Mouse (Mus musculus) heart, embryonic 11.5 days (tissue): Measurements from ENCODE around the gene Hadhb. TPM values are rescaled to one million over a fixed set of nuclear protein-coding genes. Genes with fewer than 3 reads are reported as not detected.
A peak's percentile ranks its signal among the peaks of the same experiment; 100 is the strongest.

Source experiments
- ATAC-seq: fragments of 200-750 bp; cut with Nextera tagmentation; replicated peaks from 2 replicates; pipeline ENCODE4 v1.8.0; 2017; ENCODE audit warnings: moderate library complexity; ENCODE audit not compliant: insufficient number of reproducible peaks, low FRiP score, low TSS enrichment
- H3K27ac ChIP-seq: fragments of 300-500 bp; sonication (generic); 2 replicates; pipeline ENCODE4 v1.5.1; 2014; ENCODE audit warnings: mild to moderate bottlenecking, low read depth, low read length
- H3K27me3 ChIP-seq: fragments of 300-500 bp; sonication (generic); 2 replicates; pipeline ENCODE4 v1.6.1; 2014; ENCODE audit warnings: mild to moderate bottlenecking, low read length, mixed read lengths; ENCODE audit not compliant: control insufficient read depth, insufficient read depth
- H3K36me3 ChIP-seq: fragments of 300-500 bp; sonication (generic); 2 replicates; pipeline ENCODE4 v1.6.1; 2014; ENCODE audit warnings: mild to moderate bottlenecking, low read length, moderate library complexity, mixed read lengths; ENCODE audit not compliant: control insufficient read depth, insufficient read depth
- H3K4me1 ChIP-seq: fragments of 300-500 bp; sonication (generic); 2 replicates; pipeline ENCODE4 v1.6.1; 2014; ENCODE audit warnings: low read length; ENCODE audit not compliant: control insufficient read depth, insufficient read depth
- H3K4me2 ChIP-seq: fragments of 300-500 bp; sonication (generic); 2 replicates; pipeline ENCODE4 v1.6.1; 2014; ENCODE audit warnings: mild to moderate bottlenecking, moderate library complexity
- H3K4me3 ChIP-seq: fragments of 300-500 bp; sonication (generic); 2 replicates; pipeline ENCODE4 v1.5.1; 2014; ENCODE audit warnings: low read depth, low read length
- H3K9ac ChIP-seq: fragments of 300-500 bp; sonication (generic); 2 replicates; pipeline ENCODE4 v1.6.1; 2014; ENCODE audit warnings: mild to moderate bottlenecking, low read depth, low read length, moderate library complexity
- H3K9me3 ChIP-seq: fragments of 300-500 bp; sonication (generic); replicated peaks from 2 replicates; pipeline ENCODE4 v1.6.1; 2016; ENCODE audit warnings: low read length; ENCODE audit not compliant: control insufficient read depth
- WGBS: fragments of 180-500 bp; shearing (Covaris S2); extraction: QIAGEN DNeasy Blood & Tissue Kit; methylation state at CpG from one replicate; pipeline ENCODE4 v1.1.7; 2014; ENCODE audit not compliant: insufficient replicate concordance; 5-methylcytosine and 5-hydroxymethylcytosine counted together
- polyA plus RNA-seq: library from polyadenylated mRNA; unstranded; fragments of >200 nt; fragmentation: Nextera tagmentation; extraction: Ambion mirVana; gene quantifications from 2 replicates; pipeline ENCODE4 v1.2.1, GENCODE M21; 2014

The Hadhb gene
- polyA plus RNA-seq, 1 experiment from 2014 or later, result 268 TPM

DNA sequence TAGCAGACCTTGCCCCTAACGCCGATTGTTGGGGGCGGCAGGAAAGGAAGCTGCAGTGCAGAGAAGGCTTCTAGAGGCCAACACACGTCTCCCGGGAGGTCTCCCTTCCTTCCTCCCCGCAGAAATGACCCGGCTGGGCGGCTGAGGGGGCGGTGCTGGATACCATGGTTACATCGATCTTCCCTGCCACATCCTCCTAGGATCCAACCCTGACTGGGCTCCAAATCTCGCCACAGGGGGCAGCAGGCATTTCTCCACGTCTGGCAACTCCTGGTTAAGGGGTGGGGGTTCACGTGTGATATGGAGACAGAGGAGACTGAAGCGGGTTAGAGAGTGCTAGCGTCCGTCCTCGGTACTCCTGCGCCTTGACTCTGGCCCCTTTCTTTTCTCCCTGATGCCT lies 43.9 kb upstream of the Hadhb start:
- Histone ChIP-seq H3K4me1 (peaks cover 12% of the 10 kb centered on the region), H3K27ac (no peak overlapping the region), H3K9ac (no peak overlapping the region), H3K9me3 (no peaks in the 10 kb centered on the region), H3K27me3 (peaks cover 88% of the 10 kb centered on the region), H3K4me2 (peak overlapping the region; percentile 53), H3K36me3 (no peaks in the 10 kb centered on the region), H3K4me3 (peak overlapping the region; percentile 23)
- 0 out of 2 replicates have a peak, but pooled peaks have one; percentile 7 for ATAC-seq
- WGBS, result 1% methylated on average over 18 of the region's 18 CpGs

DNA sequence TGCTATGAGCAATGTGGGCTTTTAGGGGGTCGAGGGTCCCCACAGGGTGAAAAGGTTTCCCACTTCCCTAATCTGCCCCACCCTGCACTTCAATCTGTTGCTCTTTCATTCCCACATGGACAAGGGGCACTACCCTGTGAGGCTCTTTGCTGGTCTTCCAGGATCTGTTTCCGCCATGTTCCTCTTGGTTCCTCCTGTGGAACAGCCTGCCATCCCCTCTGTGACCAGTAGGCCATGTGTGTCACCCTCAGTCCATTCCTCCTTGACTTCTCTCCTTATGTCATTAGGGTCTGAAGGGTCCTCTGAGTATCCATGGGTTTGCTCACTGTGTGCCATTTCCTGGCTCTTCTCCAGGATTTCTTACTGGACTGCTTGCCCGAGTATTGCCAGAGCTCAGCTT lies 43.3 kb upstream of the Hadhb start:
- no peak overlapping the region for H3K27ac ChIP-seq
- H3K4me3 ChIP-seq, result peak overlapping the region; percentile 23; the same call in 1 of the 2 replicates
- peaks cover 3% of the 10 kb centered on the region for H3K36me3 ChIP-seq
- no peak overlapping the region for H3K9ac ChIP-seq
- H3K9me3 ChIP-seq, result no peaks in the 10 kb centered on the region
- ATAC-seq, result no peak
- H3K27me3 ChIP-seq, result peaks cover 88% of the 10 kb centered on the region
- H3K4me1 ChIP-seq, result peaks cover 10% of the 10 kb centered on the region
- WGBS, result 66% methylated on average over 3 of the region's 3 CpGs
- H3K4me2 ChIP-seq, result peak overlapping the region; percentile 53; the same call in 1 of the 2 replicates

DNA sequence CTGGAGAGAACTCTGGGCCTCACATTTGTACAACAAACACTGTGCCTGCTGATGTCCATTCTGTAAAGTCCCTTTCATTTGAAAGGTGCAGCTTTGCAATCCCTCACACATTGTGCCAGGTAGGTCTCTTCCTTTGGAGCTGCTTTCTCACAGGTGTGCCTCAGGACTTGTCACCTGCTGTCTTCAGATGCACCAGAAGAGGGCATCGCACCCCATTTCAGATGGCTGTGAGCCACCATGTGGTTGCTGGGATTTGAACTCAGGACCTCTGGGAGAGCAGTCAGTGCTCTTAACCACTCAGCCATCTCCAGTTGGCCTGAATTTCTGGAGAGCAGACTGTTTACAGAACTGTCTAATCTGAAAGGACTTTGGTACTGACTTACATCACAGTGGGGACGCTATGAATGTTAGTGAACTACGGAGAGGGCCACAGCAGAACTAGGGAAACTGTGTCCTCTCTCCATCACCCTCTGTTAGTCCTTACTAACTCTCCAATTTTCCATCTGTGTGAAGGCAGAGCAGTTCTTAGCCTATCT lies 42.4 kb upstream of the Hadhb start:
- Histone ChIP-seq H3K9ac (no peak overlapping the region), H3K27me3 (peaks cover 80% of the 10 kb centered on the region), H3K4me3 (no peak overlapping the region), H3K4me2 (no peak overlapping the region), H3K9me3 (no peaks in the 10 kb centered on the region), H3K4me1 (peaks cover 10% of the 10 kb centered on the region), H3K27ac (no peak overlapping the region), H3K36me3 (peaks cover 5% of the 10 kb centered on the region)
- 79% methylated on average over 3 of the region's 3 CpGs for WGBS
- no peak for ATAC-seq

DNA sequence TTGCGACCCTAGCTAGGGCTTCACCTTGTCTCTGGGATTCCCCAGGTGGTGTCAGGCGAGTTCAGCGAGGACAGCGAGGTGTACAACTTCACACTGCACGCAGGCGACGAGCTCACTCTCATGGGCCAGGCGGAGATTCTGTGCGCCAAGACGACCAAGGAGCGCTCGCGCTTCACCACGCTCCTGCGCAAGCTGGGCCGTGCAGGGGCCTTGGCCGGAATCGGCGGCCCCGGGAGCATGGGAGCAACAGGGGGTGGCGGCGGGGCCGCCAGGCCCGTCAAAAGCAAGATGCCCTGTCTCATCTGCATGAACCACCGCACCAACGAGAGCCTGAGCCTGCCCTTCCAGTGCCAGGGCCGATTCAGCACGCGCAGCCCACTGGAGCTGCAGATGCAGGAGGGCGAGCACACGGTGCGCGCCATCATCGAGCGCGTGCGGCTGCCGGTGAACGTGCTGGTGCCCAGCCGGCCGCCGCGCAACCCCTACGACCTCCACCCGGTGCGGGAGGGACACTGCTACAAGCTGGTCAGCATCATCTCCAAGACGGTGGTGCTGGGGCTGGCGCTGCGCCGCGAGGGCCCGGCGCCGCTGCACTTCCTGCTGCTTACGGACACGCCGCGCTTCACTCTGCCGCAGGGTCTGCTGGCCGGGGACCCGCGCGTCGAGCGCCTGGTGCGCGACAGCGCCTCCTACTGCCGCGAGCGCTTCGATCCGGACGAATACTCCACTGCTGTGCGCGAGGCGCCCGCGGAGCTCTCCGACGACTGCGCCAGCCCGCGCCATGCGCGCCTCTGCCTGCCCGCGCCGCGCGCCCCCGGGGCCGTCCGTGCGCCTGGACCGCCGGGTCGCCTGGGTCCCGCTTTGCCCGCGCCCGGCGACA lies 40.9 kb upstream of the Hadhb start:
- no peak overlapping the region for H3K27ac ChIP-seq
- H3K4me1 ChIP-seq, result peaks cover 10% of the 10 kb centered on the region
- under 1% methylated on average over 103 of the region's 103 CpGs for WGBS
- H3K4me3 ChIP-seq, result peak overlapping the region; percentile 60
- peaks cover 66% of the 10 kb centered on the region for H3K27me3 ChIP-seq
- H3K4me2 ChIP-seq, result peak overlapping the region; percentile 98
- peak overlapping the region; percentile 72 for H3K9ac ChIP-seq
- ATAC-seq, result peak; percentile 40
- peaks cover 12% of the 10 kb centered on the region for H3K36me3 ChIP-seq
- no peaks in the 10 kb centered on the region for H3K9me3 ChIP-seq

DNA sequence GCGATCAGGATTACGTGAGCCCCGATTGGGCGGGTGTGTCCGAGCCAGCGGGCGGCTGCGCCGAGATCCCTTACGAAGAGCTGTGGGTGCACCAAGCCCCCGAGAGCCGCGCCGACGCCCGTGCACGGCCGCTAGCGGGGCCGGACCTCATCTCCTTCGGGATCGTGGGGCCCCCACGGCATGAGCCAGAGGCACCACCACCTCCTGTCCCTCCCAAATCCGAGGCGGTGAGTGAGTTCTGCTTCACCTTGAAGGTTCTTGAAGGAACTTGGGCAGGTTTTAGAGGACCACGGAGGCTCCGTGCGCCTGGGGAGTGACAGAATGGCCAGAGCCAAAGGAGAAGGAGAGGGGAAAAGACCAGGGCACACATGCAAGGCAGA lies 40.3 kb upstream of the Hadhb start:
- Histone ChIP-seq H3K4me3 (peak overlapping the region; percentile 60), H3K4me1 (peaks cover 10% of the 10 kb centered on the region), H3K9me3 (no peaks in the 10 kb centered on the region), H3K36me3 (peaks cover 18% of the 10 kb centered on the region), H3K27ac (no peak overlapping the region), H3K4me2 (peak overlapping the region; percentile 98), H3K9ac (peak overlapping the region; percentile 59; the same call in 1 of the 2 replicates), H3K27me3 (peaks cover 60% of the 10 kb centered on the region)
- ATAC-seq, result no peak; the same call in 1 of the 2 replicates
- WGBS, result under 1% methylated on average over 28 of the region's 28 CpGs

DNA sequence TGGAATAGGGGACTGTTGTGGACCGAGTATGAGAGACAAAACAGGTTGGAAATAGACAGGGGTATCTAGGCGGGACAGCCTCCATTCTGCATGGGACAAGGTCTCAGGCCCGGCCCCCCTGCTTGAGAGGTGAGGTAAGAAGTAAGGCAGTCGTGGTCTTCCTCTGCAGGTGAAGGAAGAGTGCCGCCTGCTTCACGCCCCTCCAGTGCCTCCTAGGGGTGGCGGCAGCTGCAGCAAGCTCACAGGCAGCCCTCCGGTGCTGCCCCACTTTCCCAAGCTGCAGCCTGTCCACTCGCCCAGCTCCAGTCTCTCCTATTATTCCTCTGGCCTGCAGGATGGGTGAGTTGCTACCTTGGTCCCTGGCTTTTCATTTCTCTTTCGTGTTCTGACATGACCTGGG lies 39.3 kb upstream of the Hadhb start:
- peaks cover 51% of the 10 kb centered on the region for H3K27me3 ChIP-seq
- ATAC-seq, result no peak
- no peaks in the 10 kb centered on the region for H3K9me3 ChIP-seq
- no peak overlapping the region for H3K4me3 ChIP-seq
- H3K4me2 ChIP-seq, result no peak overlapping the region
- H3K36me3 ChIP-seq, result peaks cover 23% of the 10 kb centered on the region
- H3K27ac ChIP-seq, result no peak overlapping the region
- H3K9ac ChIP-seq, result no peak overlapping the region
- WGBS, result 15% methylated on average over 10 of the region's 10 CpGs
- peaks cover 4% of the 10 kb centered on the region for H3K4me1 ChIP-seq

DNA sequence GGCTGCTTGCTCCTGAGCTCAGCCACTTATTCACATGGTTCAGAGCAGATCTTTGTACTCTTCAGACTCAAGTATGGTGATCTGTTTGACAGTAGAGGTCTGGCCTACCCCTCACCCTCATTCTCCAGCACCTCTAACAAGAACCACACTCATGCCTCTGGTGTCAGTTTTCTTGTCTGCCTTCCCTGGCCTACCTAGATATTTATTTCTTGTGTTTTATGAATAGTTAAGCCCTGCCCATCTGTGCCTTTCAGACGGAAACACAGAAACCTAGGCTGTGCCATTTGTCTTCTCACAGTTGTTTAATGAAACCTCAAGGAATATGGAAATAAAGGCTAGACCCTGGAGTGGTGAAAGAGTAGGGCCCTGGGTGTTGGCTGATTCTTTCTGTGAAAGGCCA lies 37.0 kb upstream of the Hadhb start:
- Histone ChIP-seq H3K36me3 (peaks cover 36% of the 10 kb centered on the region), H3K4me3 (no peak overlapping the region), H3K27ac (no peak overlapping the region), H3K4me2 (no peak overlapping the region), H3K27me3 (peaks cover 35% of the 10 kb centered on the region), H3K9me3 (no peaks in the 10 kb centered on the region), H3K4me1 (peaks cover 4% of the 10 kb centered on the region; the same call in 1 of the 2 replicates), H3K9ac (no peak overlapping the region)
- 93% methylated on average over 1 of the region's 1 CpGs for WGBS
- no peak for ATAC-seq

DNA sequence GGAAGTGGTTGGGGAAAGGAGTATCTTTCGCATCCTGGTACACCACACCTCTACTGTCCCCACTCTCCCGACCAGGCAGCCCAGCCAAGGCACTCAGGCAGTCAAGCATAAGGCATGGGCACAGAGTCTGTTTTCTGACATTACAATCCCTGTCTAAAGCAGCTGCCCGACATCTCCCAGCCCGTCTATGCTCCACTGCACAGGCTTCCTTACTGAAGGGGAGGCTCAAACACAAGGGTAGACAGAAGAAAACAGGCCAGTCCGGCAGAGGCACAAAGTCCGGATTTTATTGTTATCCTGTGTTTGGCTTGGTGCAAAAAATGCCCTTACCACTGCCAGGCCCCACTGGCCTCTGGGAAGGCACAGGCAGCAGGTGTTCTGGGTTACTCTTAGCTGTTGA lies 35.9 kb upstream of the Hadhb start:
- H3K4me3 ChIP-seq, result no peak overlapping the region
- no peak overlapping the region for H3K4me2 ChIP-seq
- peaks cover under 1% of the 10 kb centered on the region; the same call in 1 of the 2 replicates for H3K4me1 ChIP-seq
- no peak overlapping the region for H3K9ac ChIP-seq
- 89% methylated on average over 6 of the region's 6 CpGs for WGBS
- no peaks in the 10 kb centered on the region for H3K9me3 ChIP-seq
- peaks cover 44% of the 10 kb centered on the region for H3K36me3 ChIP-seq
- no peak for ATAC-seq
- H3K27ac ChIP-seq, result no peak overlapping the region
- peaks cover 24% of the 10 kb centered on the region for H3K27me3 ChIP-seq
